Mouse (Mus musculus) MEL (cell line): ENCODE results near the gene Prph2.

Source experiments
- CTCF ChIP-seq, 3 experiments: IDR thresholded peaks in 2 of 3; conservative IDR thresholded peaks in 1 of 3; 2 replicates each; pipeline ENCODE4 v1.5.1; 2011 to 2012; ENCODE audit warnings: low read length in 3 of 3, low read depth in 2 of 3, mild to moderate bottlenecking in 2 of 3, improper control_type of control experiment in 1 of 3, inconsistent platforms in 1 of 3, mixed read lengths in 1 of 3, moderate library complexity in 1 of 3; ENCODE audit not compliant: control insufficient read depth in 1 of 3, insufficient read depth in 1 of 3, poor library complexity in 1 of 3, severe bottlenecking in 1 of 3
- EP300 ChIP-seq, 2 experiments: IDR thresholded peaks; 2 replicates each; pipeline ENCODE4 v1.6.1; 2011; ENCODE audit warnings: improper control_type of control experiment in 2 of 2, low read length in 2 of 2, low read depth in 1 of 2, mild to moderate bottlenecking in 1 of 2
- GATA1 ChIP-seq: IDR thresholded peaks from 2 replicates; pipeline ENCODE4 v1.6.1; 2011; ENCODE audit warnings: low read depth, low read length, improper control_type of control experiment
- MEF2A ChIP-seq: IDR thresholded peaks from 2 replicates; pipeline ENCODE4 v1.6.1; 2014; ENCODE audit warnings: low read depth, mild to moderate bottlenecking, inconsistent platforms, low read length, improper control_type of control experiment; ENCODE audit not compliant: poor library complexity, insufficient replicate concordance, severe bottlenecking; ENCODE audit errors: extremely low read depth
- NRF1 ChIP-seq: IDR thresholded peaks from 2 replicates; pipeline ENCODE4 v1.6.1; 2014; ENCODE audit warnings: low read depth, mild to moderate bottlenecking, inconsistent platforms, low read length, improper control_type of control experiment, moderate library complexity; ENCODE audit not compliant: poor library complexity, insufficient read depth, severe bottlenecking
- POLR2A ChIP-seq, 2 experiments: IDR thresholded peaks; 2 replicates each; pipeline ENCODE4 v1.6.1; 2011 to 2012; ENCODE audit warnings: low read length in 2 of 2, mild to moderate bottlenecking in 2 of 2, control low read depth in 1 of 2, improper control_type of control experiment in 1 of 2, low read depth in 1 of 2, moderate library complexity in 1 of 2; ENCODE audit not compliant: control insufficient read depth in 1 of 2, insufficient read depth in 1 of 2, poor library complexity in 1 of 2
- RAD21 ChIP-seq: IDR thresholded peaks from 2 replicates; pipeline ENCODE4 v1.6.1; 2011; ENCODE audit warnings: mild to moderate bottlenecking, low read depth, low read length, improper control_type of control experiment
- TBP ChIP-seq: IDR thresholded peaks from 2 replicates; pipeline ENCODE4 v1.8.0; 2011; ENCODE audit warnings: low read depth, low read length, improper control_type of control experiment
- UBTF ChIP-seq: IDR thresholded peaks from 2 replicates; pipeline ENCODE4 v1.6.1; 2012; ENCODE audit warnings: low read depth, mild to moderate bottlenecking, inconsistent platforms, low read length, improper control_type of control experiment, moderate library complexity, borderline replicate concordance; ENCODE audit not compliant: insufficient read depth
- USF1 ChIP-seq: IDR thresholded peaks from 2 replicates; pipeline ENCODE4 v1.6.1; 2014; ENCODE audit warnings: low read depth, mild to moderate bottlenecking, inconsistent platforms, low read length, improper control_type of control experiment, moderate library complexity
- USF2 ChIP-seq, 2 experiments: IDR thresholded peaks; 2 replicates each; pipeline ENCODE4 v1.6.1; 2011 to 2012; ENCODE audit warnings: improper control_type of control experiment in 2 of 2, low read length in 2 of 2, borderline replicate concordance in 1 of 2, inconsistent platforms in 1 of 2, low read depth in 1 of 2, mild to moderate bottlenecking in 1 of 2; ENCODE audit not compliant: insufficient read depth in 1 of 2
- ZKSCAN1 ChIP-seq: IDR thresholded peaks from 2 replicates; pipeline ENCODE4 v1.6.1; 2012; ENCODE audit warnings: low read depth, mild to moderate bottlenecking, inconsistent platforms, low read length, improper control_type of control experiment, moderate library complexity
- ZMIZ1 ChIP-seq: IDR thresholded peaks from 2 replicates; pipeline ENCODE4 v1.6.1; 2012; ENCODE audit warnings: low read depth, mild to moderate bottlenecking, inconsistent platforms, low read length, improper control_type of control experiment, moderate library complexity

GRCm38 (mm10) chr17:46929897-46930296 lies 19.6 kb downstream of the Prph2 start:
- no peak for TF ChIP-seq POLR2A (IDR thresholded peaks at IDR 0.05; ENCODE audit: control insufficient read depth in 1 of 2, insufficient read depth in 1 of 2, low read depth in 1 of 2, low read length in 2 of 2, poor library complexity in 1 of 2)
- no peak for TF ChIP-seq UBTF
- no peak for TF ChIP-seq USF1
- no peak for TF ChIP-seq CTCF (IDR thresholded peaks at IDR 0.05 in 2 of 3, conservative IDR thresholded peaks at IDR 0.05 in 1 of 3; ENCODE audit: control insufficient read depth in 1 of 3, insufficient read depth in 1 of 3, low read depth in 2 of 3, low read length in 3 of 3, poor library complexity in 1 of 3, severe bottlenecking in 1 of 3)
- TF ChIP-seq TBP = no peak
- no peak for TF ChIP-seq RAD21
- TF ChIP-seq USF2 (IDR thresholded peaks at IDR 0.05; ENCODE audit: borderline replicate concordance in 1 of 2, insufficient read depth in 1 of 2, low read depth in 1 of 2, low read length in 2 of 2) = no peak
- no peak for TF ChIP-seq GATA1
- no peak for TF ChIP-seq ZMIZ1
- TF ChIP-seq ZKSCAN1 = no peak
- no peak for TF ChIP-seq EP300 (IDR thresholded peaks at IDR 0.05; ENCODE audit: low read depth in 1 of 2, low read length in 2 of 2)
- no peak for TF ChIP-seq MEF2A
- no peak for TF ChIP-seq NRF1
